Mouse (Mus musculus) bone marrow macrophage, adult 2 months (primary cell): ENCODE data around the gene 1110017D15Rik.

Source experiments
- CTCF ChIP-seq: IDR thresholded peaks from 2 replicates; pipeline ENCODE4 v1.5.1; 2012; ENCODE audit warnings: low read depth, mild to moderate bottlenecking, low read length, moderate library complexity
- POLR2A ChIP-seq: IDR thresholded peaks from 2 replicates; pipeline ENCODE4 v1.6.1; 2012; ENCODE audit warnings: mild to moderate bottlenecking, low read depth, low read length, borderline replicate concordance

DNA sequence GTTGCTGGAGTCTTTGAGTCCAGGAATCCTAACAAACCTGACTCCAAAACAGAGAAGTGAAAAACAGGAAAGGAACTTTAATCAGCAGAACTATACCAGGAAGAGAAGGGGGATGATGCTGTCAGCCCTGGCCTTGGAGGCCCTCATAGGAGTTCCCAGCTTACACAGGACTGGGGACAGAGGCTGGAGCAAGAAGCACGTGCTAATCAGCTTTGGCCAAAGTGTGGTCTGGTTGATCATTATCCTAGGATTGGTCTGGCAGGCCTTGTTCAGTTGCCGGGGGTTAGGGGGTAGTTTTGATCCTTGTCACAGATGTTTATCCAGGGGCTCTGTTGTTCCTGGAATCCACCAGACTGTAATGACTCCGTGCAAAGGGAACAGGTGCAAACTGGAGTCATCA lies 22.8 kb downstream of the 1110017D15Rik start:
- TF ChIP-seq CTCF (no peak), POLR2A (no peak)
